Mouse (Mus musculus) testis, postnatal 14 days (tissue): Measurements from ENCODE around the gene Rpl39.

ENCODE experiments used
- DNase-seq: peaks from one replicate; pipeline ENCODE4 v3.0.0; 2021; ENCODE audit warnings: low spot score

The Rpl39 gene

DNA sequence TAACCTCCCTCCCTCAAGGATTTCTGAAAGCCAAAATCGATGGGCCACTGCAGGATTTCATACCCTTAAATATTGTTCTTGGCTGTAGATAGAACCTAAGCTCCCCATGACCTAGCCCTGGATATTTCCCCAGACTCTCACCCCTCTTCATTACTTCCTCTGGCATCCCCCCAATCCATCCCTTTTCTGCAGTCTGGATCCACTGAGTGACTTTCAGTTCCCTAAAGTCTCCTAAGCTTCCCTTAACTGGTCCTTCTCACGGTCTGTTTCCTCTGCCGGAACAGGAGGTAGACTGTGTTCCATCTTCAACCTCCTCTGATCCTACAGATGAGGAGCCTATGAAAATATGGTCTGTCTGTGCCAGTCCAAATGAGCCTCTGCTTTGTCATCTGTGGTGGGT lies 17.9 kb downstream of the Rpl39 start:
- no peak for DNase-seq

DNA sequence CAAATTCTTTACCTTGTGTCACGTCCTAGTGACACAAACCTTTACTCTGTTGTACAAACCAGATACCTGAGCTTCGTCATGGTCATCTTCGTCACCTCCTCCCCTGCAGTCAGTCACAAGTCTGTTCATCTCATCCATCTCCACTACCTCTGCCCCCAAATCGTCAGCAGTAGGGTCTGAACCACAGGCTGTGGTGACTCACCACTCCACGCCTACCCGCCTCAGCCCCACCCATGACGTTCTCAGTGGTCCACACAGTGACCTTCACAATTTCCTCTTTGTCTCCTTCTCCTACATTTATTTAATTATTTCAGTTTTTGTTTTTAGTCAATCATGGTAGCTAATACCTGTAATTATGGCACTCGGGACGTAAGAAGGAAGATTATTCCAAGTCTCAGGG lies 21.3 kb downstream of the Rpl39 start:
- no peak for DNase-seq

DNA sequence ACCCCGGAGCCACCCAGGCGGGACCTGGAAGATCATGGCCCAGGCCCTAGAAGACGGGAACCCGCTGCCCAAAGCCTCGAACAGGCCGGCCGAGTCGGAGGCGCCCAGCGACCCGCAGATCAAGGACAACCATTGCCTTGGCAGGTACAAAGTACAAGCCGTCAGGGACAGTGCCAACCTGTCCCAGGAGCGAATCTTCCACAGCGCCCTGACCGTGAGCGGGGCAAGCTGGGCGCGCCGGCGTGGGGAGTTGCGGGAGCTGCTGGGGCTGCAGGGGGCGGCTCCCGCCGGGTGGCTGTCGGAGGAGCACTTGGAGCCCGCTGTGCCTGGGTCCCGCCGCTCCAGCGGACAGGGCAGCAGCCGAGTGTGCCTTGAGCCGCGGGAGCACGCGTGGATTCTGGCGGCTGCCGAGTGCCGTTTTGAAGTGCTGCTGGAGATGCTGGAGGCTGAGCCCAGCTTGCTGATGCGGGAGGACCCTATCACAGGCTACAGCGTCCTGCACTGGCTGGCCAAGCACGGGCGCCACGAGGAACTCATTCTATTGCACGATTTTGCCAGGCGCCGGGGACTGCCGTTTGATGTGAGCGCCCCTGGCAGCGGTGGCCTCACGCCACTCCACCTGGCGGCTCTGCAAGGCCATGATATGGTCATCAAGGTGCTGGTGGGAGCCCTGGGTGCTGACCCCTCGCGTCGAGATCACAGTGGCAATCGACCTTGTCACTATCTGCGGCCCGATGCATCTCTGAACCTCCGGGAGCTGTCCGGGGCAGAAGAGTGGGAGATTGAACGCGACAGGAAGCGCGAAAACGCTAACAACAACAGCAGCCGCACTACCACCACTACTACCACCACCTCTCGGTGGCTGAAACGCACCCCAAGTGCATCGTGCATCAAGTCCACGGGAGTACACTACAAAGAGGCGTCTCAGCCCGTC lies 36.0 kb downstream of the Rpl39 start:
- DNase-seq, result no peak

DNA sequence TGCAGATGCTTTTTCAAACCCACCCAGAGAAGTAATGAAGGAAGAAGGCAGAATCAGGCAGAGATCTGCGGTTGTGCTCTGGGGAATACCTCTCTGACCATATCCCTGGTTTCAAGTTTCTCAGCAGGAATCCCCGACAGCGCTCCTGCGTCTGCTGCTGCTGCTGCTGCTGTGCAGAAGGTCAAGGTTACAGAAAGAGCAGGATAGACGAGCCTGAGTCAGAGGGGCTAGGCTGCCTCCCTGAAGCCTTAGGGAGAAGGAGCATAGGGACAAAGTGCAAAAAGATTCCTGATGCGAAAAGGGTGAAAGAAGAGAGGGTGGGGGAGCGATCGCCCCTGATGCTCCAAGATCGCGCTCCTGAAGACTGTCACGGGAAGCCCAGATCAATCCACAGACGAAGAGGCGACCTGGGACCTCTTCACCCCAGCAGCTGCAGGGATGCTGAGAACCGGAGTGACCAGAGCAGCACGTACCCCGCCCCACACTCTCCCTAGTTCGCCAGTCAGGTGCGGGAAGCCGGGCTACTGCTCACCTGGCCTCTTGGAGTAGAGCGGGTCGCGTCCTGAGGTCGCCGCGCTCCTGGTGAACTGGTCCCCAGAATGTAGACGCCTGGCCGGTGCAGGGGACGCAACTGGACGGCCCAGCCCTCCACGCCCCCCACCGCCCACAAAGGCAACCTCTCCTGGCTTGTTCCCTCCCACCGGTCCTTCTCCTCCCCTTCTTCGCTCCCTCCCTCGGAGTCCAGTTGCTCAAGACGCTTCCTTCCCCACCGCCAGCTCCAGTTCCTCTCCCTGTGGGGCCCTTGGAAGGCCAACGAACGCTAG lies 36.9 kb downstream of the Rpl39 start, which contains the start of gene Sowahd:
Gene Sowahd (plus strand): TSS at position 780 of the 824 bp plus-strand sequence.
- no peak for DNase-seq

DNA sequence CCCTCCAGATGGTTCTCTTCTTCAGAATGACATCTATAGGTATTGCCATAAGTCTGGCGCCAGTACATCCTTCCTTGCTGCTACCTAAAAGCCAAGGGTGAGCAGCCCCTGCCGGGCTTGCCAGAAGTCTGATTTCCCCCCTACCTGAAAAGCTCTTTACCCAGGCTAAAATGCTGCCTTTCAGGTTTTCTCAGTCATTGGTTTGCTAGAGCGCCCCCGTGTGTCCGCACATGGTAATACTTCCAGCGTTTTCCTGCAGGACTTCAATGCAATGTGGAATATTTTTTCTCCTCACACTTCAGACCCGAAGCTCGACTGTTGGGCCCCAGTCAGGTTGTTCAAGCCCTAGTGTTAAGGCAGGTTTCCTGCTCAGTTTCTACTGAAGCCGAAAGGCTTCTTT lies 42.5 kb downstream of the Rpl39 start:
- DNase-seq, result no peak
